Mouse (Mus musculus) neural tube, embryonic 12.5 days (tissue): Measurements from ENCODE around the gene Map2k7. TPM values are rescaled to one million over a fixed set of nuclear protein-coding genes. Genes with fewer than 3 reads are reported as not detected.

ENCODE experiments used
- ATAC-seq: fragments of 200-750 bp; cut with Nextera tagmentation; 2 replicates; pipeline ENCODE4 v1.8.0; 2017; ENCODE audit warnings: low read depth, mild to moderate bottlenecking, moderate TSS enrichment, moderate library complexity; ENCODE audit not compliant: low FRiP score
- H3K27ac ChIP-seq: fragments of 300-500 bp; sonication (generic); 2 replicates; pipeline ENCODE4 v1.5.1; 2016
- H3K27me3 ChIP-seq: fragments of 300-500 bp; sonication (generic); replicated peaks from 2 replicates; pipeline ENCODE4 v1.6.1; 2016; ENCODE audit warnings: mild to moderate bottlenecking
- H3K36me3 ChIP-seq: fragments of 300-500 bp; sonication (generic); 2 replicates; pipeline ENCODE4 v1.6.1; 2016; ENCODE audit warnings: mild to moderate bottlenecking
- H3K4me1 ChIP-seq: fragments of 300-500 bp; sonication (generic); 2 replicates; pipeline ENCODE4 v1.6.1; 2016
- H3K4me2 ChIP-seq: fragments of 300-500 bp; sonication (generic); replicated peaks from 2 replicates; pipeline ENCODE4 v1.6.1; 2016; ENCODE audit warnings: mild to moderate bottlenecking
- H3K4me3 ChIP-seq: fragments of 300-500 bp; sonication (generic); 2 replicates; pipeline ENCODE4 v1.5.1; 2016
- H3K9ac ChIP-seq: fragments of 300-500 bp; sonication (generic); 2 replicates; pipeline ENCODE4 v1.6.1; 2016; ENCODE audit warnings: mild to moderate bottlenecking
- H3K9me3 ChIP-seq: fragments of 300-500 bp; sonication (generic); 2 replicates; pipeline ENCODE4 v1.6.1; 2016; ENCODE audit warnings: mild to moderate bottlenecking
- WGBS: fragments of 180-500 bp; shearing (Covaris S2); methylation state at CpG from one replicate; pipeline ENCODE4 v1.1.7; 2016; 5-methylcytosine and 5-hydroxymethylcytosine counted together
- polyA plus RNA-seq: library from polyadenylated mRNA; unstranded; fragments of >200 nt; fragmentation: Nextera tagmentation; extraction: Ambion mirVana; gene quantifications from 2 replicates; pipeline ENCODE4 v1.2.1, GENCODE M21; 2016

The Map2k7 gene
- polyA plus RNA-seq, 1 experiment from 2014 or later, result 50.9 TPM

- WGBS, result 2% methylated on average over 25 of the region's 25 CpGs
- no peak for ATAC-seq
- peaks cover 43% of the 10 kb centered on the region for H3K4me1 ChIP-seq
- no peaks in the 10 kb centered on the region for H3K9me3 ChIP-seq
- peak overlapping the region; percentile 87 for H3K4me2 ChIP-seq
- H3K9ac ChIP-seq, result peak overlapping the region; percentile 56
- peaks cover 33% of the 10 kb centered on the region for H3K36me3 ChIP-seq
- no peak overlapping the region for H3K27ac ChIP-seq
- H3K27me3 ChIP-seq, result peaks cover 12% of the 10 kb centered on the region
- H3K4me3 ChIP-seq, result peak overlapping the region; percentile 39
These were observed 25.7 kb upstream of the Map2k7 start for GRCm38 (mm10) chr8:4212809-4213209.

- ATAC-seq, result peak; percentile 6; the same call in 1 of the 2 replicates
- H3K27me3 ChIP-seq, result peaks cover 11% of the 10 kb centered on the region; the same call in 1 of the 2 replicates
- WGBS, result 3% methylated on average over 18 of the region's 18 CpGs
These were observed 25.1 kb upstream of the Map2k7 start for GRCm38 (mm10) chr8:4213210-4214005.

GRCm38 (mm10) chr8:4214006-4214980 is 24.2 kb upstream of the Map2k7 start:
- peaks cover 43% of the 10 kb centered on the region for H3K4me1 ChIP-seq
- no peak overlapping the region for H3K27ac ChIP-seq
- no peaks in the 10 kb centered on the region for H3K9me3 ChIP-seq
- H3K27me3 ChIP-seq, result peaks cover 11% of the 10 kb centered on the region; the same call in 1 of the 2 replicates
- peak overlapping the region; percentile 87 for H3K4me2 ChIP-seq
- peak overlapping the region; percentile 39 for H3K4me3 ChIP-seq
- H3K9ac ChIP-seq, result peak overlapping the region; percentile 40; the same call in 1 of the 2 replicates
- no peak for ATAC-seq
- 10% methylated on average over 33 of the region's 33 CpGs for WGBS
- H3K36me3 ChIP-seq, result peaks cover 25% of the 10 kb centered on the region

More at GRCm38 (mm10) chr8:4213210-4214005, 25.1 kb upstream of the Map2k7 start:
- no peaks in the 10 kb centered on the region for H3K9me3 ChIP-seq
- peak overlapping the region; percentile 56 for H3K9ac ChIP-seq
- H3K36me3 ChIP-seq, result peaks cover 31% of the 10 kb centered on the region
- H3K4me3 ChIP-seq, result peak overlapping the region; percentile 39
- peaks cover 43% of the 10 kb centered on the region for H3K4me1 ChIP-seq
- H3K27ac ChIP-seq, result no peak overlapping the region
- H3K4me2 ChIP-seq, result peak overlapping the region; percentile 87

GRCm38 (mm10) chr8:4216296-4216695 is 22.2 kb upstream of the Map2k7 start:
- ATAC-seq, result peak; percentile 11; the same call in 1 of the 2 replicates
- Histone ChIP-seq H3K4me1 (peaks cover 40% of the 10 kb centered on the region), H3K4me2 (peak overlapping the region; percentile 87), H3K27ac (peak overlapping the region; percentile 63; the same call in 1 of the 2 replicates), H3K9ac (peak overlapping the region; percentile 86), H3K9me3 (no peaks in the 10 kb centered on the region), H3K36me3 (peaks cover 7% of the 10 kb centered on the region; the same call in 1 of the 2 replicates), H3K27me3 (peaks cover 11% of the 10 kb centered on the region; the same call in 1 of the 2 replicates), H3K4me3 (peak overlapping the region; percentile 62)
- 6% methylated on average over 18 of the region's 18 CpGs for WGBS

GRCm38 (mm10) chr8:4216791-4217621 is 21.5 kb upstream of the Map2k7 start, which contains the start of gene Prr36:
Prr36 (minus strand) TSS chr8:4217459.
- peak within 1 kb of the TSS; percentile 87 for H3K4me2 ChIP-seq
- peaks cover 7% of the 10 kb centered on the region; the same call in 1 of the 2 replicates for H3K36me3 ChIP-seq
- WGBS, result 1% methylated on average over 44 of the region's 44 CpGs
- peak within 1 kb of the TSS; percentile 62 for H3K4me3 ChIP-seq
- H3K27ac ChIP-seq, result peak within 1 kb of the TSS; percentile 63; the same call in 1 of the 2 replicates
- H3K4me1 ChIP-seq, result peaks cover 40% of the 10 kb centered on the region
- H3K9ac ChIP-seq, result peak within 1 kb of the TSS; percentile 86
- peaks cover 11% of the 10 kb centered on the region; the same call in 1 of the 2 replicates for H3K27me3 ChIP-seq
- H3K9me3 ChIP-seq, result no peaks in the 10 kb centered on the region
- peak; percentile 93 for ATAC-seq

- Histone ChIP-seq H3K4me2 (no peak overlapping the region), H3K36me3 (peaks cover 2% of the 10 kb centered on the region; the same call in 1 of the 2 replicates), H3K9me3 (no peaks in the 10 kb centered on the region), H3K27ac (no peak overlapping the region), H3K4me3 (no peak overlapping the region), H3K9ac (no peak overlapping the region), H3K27me3 (0 out of 2 replicates have a peak, but pooled peaks cover 7% of the 10 kb centered on the region), H3K4me1 (peaks cover 19% of the 10 kb centered on the region)
- no peak for ATAC-seq
- 88% methylated on average over 3 of the region's 3 CpGs for WGBS
These were observed 18.9 kb upstream of the Map2k7 start for GRCm38 (mm10) chr8:4219617-4220016.

GRCm38 (mm10) chr8:4222059-4222458 is 16.5 kb upstream of the Map2k7 start:
- Histone ChIP-seq H3K36me3 (no peaks in the 10 kb centered on the region), H3K9me3 (no peaks in the 10 kb centered on the region), H3K9ac (no peak overlapping the region), H3K27me3 (peaks cover 14% of the 10 kb centered on the region), H3K4me3 (no peak overlapping the region), H3K4me2 (no peak overlapping the region), H3K27ac (no peak overlapping the region), H3K4me1 (peaks cover 6% of the 10 kb centered on the region)
- no peak for ATAC-seq

GRCm38 (mm10) chr8:4226323-4226722 is 12.2 kb upstream of the Map2k7 start:
- Histone ChIP-seq H3K4me3 (no peak overlapping the region), H3K36me3 (no peaks in the 10 kb centered on the region), H3K9me3 (no peaks in the 10 kb centered on the region), H3K4me2 (peak overlapping the region; percentile 51), H3K4me1 (peaks cover 6% of the 10 kb centered on the region), H3K27me3 (peaks cover 25% of the 10 kb centered on the region), H3K27ac (no peak overlapping the region), H3K9ac (no peak overlapping the region)
- WGBS, result 29% methylated on average over 4 of the region's 4 CpGs
- ATAC-seq, result no peak

GRCm38 (mm10) chr8:4226739-4227347 is 11.7 kb upstream of the Map2k7 start, which contains the start of gene Lrrc8e:
Lrrc8e (plus strand) TSS chr8:4226827.
- WGBS, result 6% methylated on average over 33 of the region's 33 CpGs
- H3K4me2 ChIP-seq, result peak within 1 kb of the TSS; percentile 51
- no peak for ATAC-seq
- peaks cover 6% of the 10 kb centered on the region for H3K4me1 ChIP-seq
- no peaks in the 10 kb centered on the region for H3K9me3 ChIP-seq
- H3K9ac ChIP-seq, result no peak within 1 kb of the TSS
- no peaks in the 10 kb centered on the region for H3K36me3 ChIP-seq
- H3K4me3 ChIP-seq, result 0 out of 2 replicates have a peak within 1 kb of the TSS, but pooled peaks have one; percentile 7
- no peak within 1 kb of the TSS for H3K27ac ChIP-seq
- H3K27me3 ChIP-seq, result peaks cover 25% of the 10 kb centered on the region

GRCm38 (mm10) chr8:4227919-4228318 is 10.6 kb upstream of the Map2k7 start:
- Histone ChIP-seq H3K4me1 (peaks cover 6% of the 10 kb centered on the region), H3K4me2 (no peak overlapping the region), H3K4me3 (no peak overlapping the region), H3K36me3 (no peaks in the 10 kb centered on the region), H3K9ac (no peak overlapping the region), H3K27ac (no peak overlapping the region), H3K27me3 (peaks cover 25% of the 10 kb centered on the region), H3K9me3 (no peaks in the 10 kb centered on the region)
- ATAC-seq, result no peak
- 91% methylated on average over 4 of the region's 4 CpGs for WGBS

GRCm38 (mm10) chr8:4229784-4230183 is 8.8 kb upstream of the Map2k7 start:
- Histone ChIP-seq H3K9me3 (no peaks in the 10 kb centered on the region), H3K4me1 (peaks cover 6% of the 10 kb centered on the region), H3K4me3 (no peak overlapping the region), H3K36me3 (no peaks in the 10 kb centered on the region), H3K9ac (no peak overlapping the region), H3K27ac (no peak overlapping the region), H3K4me2 (no peak overlapping the region), H3K27me3 (peaks cover 25% of the 10 kb centered on the region)
- ATAC-seq, result no peak
- WGBS, result 76% methylated on average over 5 of the region's 5 CpGs
